Mouse (Mus musculus): ENCODE data around the gene Nhej1. TPM values are rescaled to one million over a fixed set of nuclear protein-coding genes. Genes with fewer than 3 reads are reported as not detected.

The Nhej1 gene
- polyA plus RNA-seq, 1 experiment from 2014 or later: 3.5 TPM

- no peak for ATAC-seq (ENCODE audit: low FRiP score, low TSS enrichment)
Observed at GRCm38 (mm10) chr1:74927621-74928296, 197.2 kb downstream of the Nhej1 start.

GRCm38 (mm10) chr1:74926721-74927120, 198.3 kb downstream of the Nhej1 start:
- H3K4me3 ChIP-seq (ENCODE audit: low read depth, low read length): no peak overlapping the region
- H3K27ac ChIP-seq (replicated peaks): no peak overlapping the region
- no peaks in the 10 kb centered on the region for H3K4me1 ChIP-seq (replicated peaks; ENCODE audit: control insufficient read depth, insufficient read depth)
- ATAC-seq (ENCODE audit: low FRiP score, low TSS enrichment) (peak; percentile 68), DNase-seq (ENCODE audit: low spot score) (peak; percentile 74)
- no peaks in the 10 kb centered on the region for H3K27me3 ChIP-seq (ENCODE audit: control insufficient read depth, insufficient read depth, low read length)
- no peak overlapping the region for H3K9ac ChIP-seq (ENCODE audit: low read length)
- no peaks in the 10 kb centered on the region for H3K36me3 ChIP-seq (ENCODE audit: control insufficient read depth, insufficient read depth, low read length)
- WGBS: 29% methylated on average over 6 of the region's 6 CpGs
- no peak for TF ChIP-seq EP300 (optimal IDR thresholded peaks at IDR 0.05)
- peak; percentile 98 for TF ChIP-seq CTCF (IDR thresholded peaks at IDR 0.05; ENCODE audit: low read depth)
- no peaks in the 10 kb centered on the region for H3K9me3 ChIP-seq (ENCODE audit: control insufficient read depth, low read length)
- H3K4me2 ChIP-seq (replicated peaks; ENCODE audit: low read depth): no peak overlapping the region

More at GRCm38 (mm10) chr1:74927621-74928296, 197.2 kb downstream of the Nhej1 start:
- Histone ChIP-seq H3K4me1 (replicated peaks; ENCODE audit: control insufficient read depth, insufficient read depth) (no peaks in the 10 kb centered on the region), H3K27ac (replicated peaks) (no peak overlapping the region), H3K9me3 (ENCODE audit: control insufficient read depth, low read length) (no peaks in the 10 kb centered on the region), H3K4me3 (ENCODE audit: low read depth, low read length) (no peak overlapping the region), H3K4me2 (replicated peaks; ENCODE audit: low read depth) (no peak overlapping the region), H3K36me3 (ENCODE audit: control insufficient read depth, insufficient read depth, low read length) (no peaks in the 10 kb centered on the region), H3K9ac (ENCODE audit: low read length) (no peak overlapping the region), H3K27me3 (ENCODE audit: control insufficient read depth, insufficient read depth, low read length) (no peaks in the 10 kb centered on the region)
- DNase-seq (ENCODE audit: low spot score): no peak
- WGBS: 79% methylated on average over 9 of the region's 9 CpGs
- TF ChIP-seq CTCF (IDR thresholded peaks at IDR 0.05; ENCODE audit: low read depth): no peak
- no peak for TF ChIP-seq EP300 (optimal IDR thresholded peaks at IDR 0.05)

GRCm38 (mm10) chr1:74924464-74924863, 200.5 kb downstream of the Nhej1 start:
- no peaks in the 10 kb centered on the region for H3K4me1 ChIP-seq (replicated peaks; ENCODE audit: control insufficient read depth, insufficient read depth)
- no peak overlapping the region for H3K4me2 ChIP-seq (replicated peaks; ENCODE audit: low read depth)
- no peaks in the 10 kb centered on the region for H3K27me3 ChIP-seq (ENCODE audit: control insufficient read depth, insufficient read depth, low read length)
- no peak overlapping the region for H3K9ac ChIP-seq (ENCODE audit: low read length)
- WGBS: 57% methylated on average over 4 of the region's 4 CpGs
- no peaks in the 10 kb centered on the region for H3K9me3 ChIP-seq (ENCODE audit: control insufficient read depth, low read length)
- no peak for ATAC-seq (ENCODE audit: low FRiP score, low TSS enrichment)
- TF ChIP-seq EP300 (optimal IDR thresholded peaks at IDR 0.05) (no peak), CTCF (IDR thresholded peaks at IDR 0.05; ENCODE audit: low read depth) (peak; percentile 49)
- no peak overlapping the region for H3K27ac ChIP-seq (replicated peaks)
- no peak overlapping the region for H3K4me3 ChIP-seq (ENCODE audit: low read depth, low read length)
- no peaks in the 10 kb centered on the region for H3K36me3 ChIP-seq (ENCODE audit: control insufficient read depth, insufficient read depth, low read length)
- no peak for DNase-seq (ENCODE audit: low spot score)

Other genes starting within 250 kb of the Nhej1 start
- gene Fev, start 239.8 kb downstream of the Nhej1 start, polyA plus RNA-seq (2015; fragmentation: Nextera tagmentation; extraction: Ambion mirVana): 0.22 and 0.31 TPM in 2 replicates
- 0.50 and 0.93 TPM in 2 replicates for gene Cryba2, start 232.1 kb downstream of the Nhej1 start, polyA plus RNA-seq (2015; fragmentation: Nextera tagmentation; extraction: Ambion mirVana)
- 0.04 TPM in 1 of 2 replicates, not detected in the other for gene Cfap65, start 189.6 kb downstream of the Nhej1 start, polyA plus RNA-seq (2015; fragmentation: Nextera tagmentation; extraction: Ambion mirVana)
- gene Ihh, start 173.5 kb downstream of the Nhej1 start, polyA plus RNA-seq (2015; fragmentation: Nextera tagmentation; extraction: Ambion mirVana): 25.1 and 25.8 TPM in 2 replicates
- 2.2 TPM in 2 replicates for gene Slc23a3, start 8.7 kb upstream of the Nhej1 start, polyA plus RNA-seq (2015; fragmentation: Nextera tagmentation; extraction: Ambion mirVana)
- 35.1 and 38.3 TPM in 2 replicates for gene Cnppd1, start 17.5 kb upstream of the Nhej1 start, polyA plus RNA-seq (2015; fragmentation: Nextera tagmentation; extraction: Ambion mirVana)
- gene Retreg2, start 17.6 kb upstream of the Nhej1 start, polyA plus RNA-seq (2015; fragmentation: Nextera tagmentation; extraction: Ambion mirVana): 30.4 and 31.2 TPM in 2 replicates
- 43.0 and 44.5 TPM in 2 replicates for gene Zfand2b, start 43.4 kb upstream of the Nhej1 start, polyA plus RNA-seq (2015; fragmentation: Nextera tagmentation; extraction: Ambion mirVana)
- gene Abcb6, start 55.2 kb upstream of the Nhej1 start, polyA plus RNA-seq (2015; fragmentation: Nextera tagmentation; extraction: Ambion mirVana): 20.9 and 21.5 TPM in 2 replicates
- gene Ankzf1, start 67.0 kb upstream of the Nhej1 start, polyA plus RNA-seq (2015; fragmentation: Nextera tagmentation; extraction: Ambion mirVana): 12.9 and 13.6 TPM in 2 replicates
- 17.4 and 18.8 TPM in 2 replicates for gene Atg9a, start 67.0 kb upstream of the Nhej1 start, polyA plus RNA-seq (2015; fragmentation: Nextera tagmentation; extraction: Ambion mirVana)
- gene Glb1l, start 85.6 kb upstream of the Nhej1 start, polyA plus RNA-seq (2015; fragmentation: Nextera tagmentation; extraction: Ambion mirVana): 5.2 and 7.1 TPM in 2 replicates
- gene Stk16, start 85.6 kb upstream of the Nhej1 start, polyA plus RNA-seq (2015; fragmentation: Nextera tagmentation; extraction: Ambion mirVana): 57.9 and 58.1 TPM in 2 replicates
- gene Tuba4a, start 94.7 kb upstream of the Nhej1 start, polyA plus RNA-seq (2015; fragmentation: Nextera tagmentation; extraction: Ambion mirVana): 314 and 325 TPM in 2 replicates
- gene A630095N17Rik, start 106.9 kb upstream of the Nhej1 start, polyA plus RNA-seq (2015; fragmentation: Nextera tagmentation; extraction: Ambion mirVana): 0.25 TPM in 1 of 2 replicates, not detected in the other
- gene Dnajb2, start 111.2 kb upstream of the Nhej1 start, polyA plus RNA-seq (2015; fragmentation: Nextera tagmentation; extraction: Ambion mirVana): 24.2 and 25.8 TPM in 2 replicates
- gene Ptprn, start 139.3 kb upstream of the Nhej1 start, polyA plus RNA-seq (2015; fragmentation: Nextera tagmentation; extraction: Ambion mirVana): 2.3 and 2.5 TPM in 2 replicates
- 7.7 and 8.7 TPM in 2 replicates for gene Resp18, start 153.2 kb upstream of the Nhej1 start, polyA plus RNA-seq (2015; fragmentation: Nextera tagmentation; extraction: Ambion mirVana)
- gene Dnpep, start 192.8 kb upstream of the Nhej1 start, polyA plus RNA-seq (2015; fragmentation: Nextera tagmentation; extraction: Ambion mirVana): 104 and 108 TPM in 2 replicates
- 223 and 291 TPM in 2 replicates for gene Des, start 235.1 kb upstream of the Nhej1 start, polyA plus RNA-seq (2015; fragmentation: Nextera tagmentation; extraction: Ambion mirVana)